Mouse (Mus musculus): ENCODE results near the gene Olfr123.

Olfr123 gene

DNA sequence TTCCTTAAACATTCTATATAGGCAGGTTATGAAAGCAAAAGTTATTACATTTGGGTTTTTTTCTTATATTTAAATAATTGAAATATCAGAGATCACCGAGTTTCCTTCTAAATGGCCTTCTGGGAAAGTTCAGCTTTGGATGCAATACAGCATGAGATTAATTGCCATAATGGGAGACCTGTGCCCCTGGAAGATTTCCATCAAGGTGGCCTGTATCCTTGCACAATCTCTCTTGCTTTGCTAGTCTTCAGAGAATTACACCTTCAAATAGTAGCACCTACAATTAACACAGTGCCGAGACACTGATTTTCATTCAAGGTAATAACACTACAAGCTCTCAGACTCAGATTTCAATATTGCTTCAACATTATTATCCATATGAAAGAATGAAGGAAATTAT is at the start of gene Olfr123:
Gene Olfr123 (plus strand): TSS at position 301 of the 400 bp plus-strand sequence.
- DNase-seq (ENCODE audit: low spot score in 2 of 2), result no peak

DNA sequence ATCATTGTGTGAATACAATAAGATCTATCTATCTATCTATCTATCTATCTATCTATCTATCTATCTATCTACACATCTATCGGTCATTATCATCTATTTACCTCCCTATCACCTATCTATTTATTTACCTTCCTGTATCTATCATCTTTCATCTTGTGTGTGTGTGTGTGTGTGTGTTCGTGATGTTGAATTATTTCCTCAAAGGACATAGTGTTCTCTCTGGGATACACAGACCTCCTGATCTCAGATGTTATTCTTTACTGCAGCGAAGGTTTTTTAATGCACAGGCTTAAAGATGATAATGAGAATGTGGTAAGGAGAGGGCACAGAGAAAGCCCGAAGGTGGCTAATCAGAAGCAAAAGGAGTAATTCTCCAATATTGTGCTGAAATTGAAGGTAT is 25.0 kb upstream of the Olfr123 start, which contains the start of gene Olfr122:
Gene Olfr122 (plus strand): TSS at position 301 of the 400 bp plus-strand sequence.
- DNase-seq (ENCODE audit: low spot score in 2 of 2), result no peak

DNA sequence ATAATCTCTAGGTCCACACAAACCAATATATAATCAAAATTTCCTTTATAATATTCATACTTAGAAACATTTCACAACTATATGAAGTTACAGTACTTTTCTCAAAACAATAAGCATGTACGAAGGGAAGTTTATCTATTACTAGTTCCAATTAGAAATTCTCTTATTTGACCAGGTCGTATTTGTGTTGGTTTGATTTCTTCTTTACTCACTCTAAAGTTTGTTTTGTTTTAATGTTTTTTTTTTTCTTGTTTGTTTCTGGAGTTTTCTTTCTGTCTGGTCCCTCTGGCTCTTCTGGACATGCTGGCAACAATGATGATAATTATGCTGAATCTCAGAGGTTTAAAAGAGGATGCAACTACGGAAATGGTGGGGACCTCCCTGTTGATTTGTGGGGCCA is 6.3 kb downstream of the Olfr123 start, which contains the start of gene Olfr124:
Gene Olfr124 (plus strand): TSS at position 301 of the 400 bp plus-strand sequence.
- DNase-seq (ENCODE audit: low spot score in 2 of 2), result no peak

DNA sequence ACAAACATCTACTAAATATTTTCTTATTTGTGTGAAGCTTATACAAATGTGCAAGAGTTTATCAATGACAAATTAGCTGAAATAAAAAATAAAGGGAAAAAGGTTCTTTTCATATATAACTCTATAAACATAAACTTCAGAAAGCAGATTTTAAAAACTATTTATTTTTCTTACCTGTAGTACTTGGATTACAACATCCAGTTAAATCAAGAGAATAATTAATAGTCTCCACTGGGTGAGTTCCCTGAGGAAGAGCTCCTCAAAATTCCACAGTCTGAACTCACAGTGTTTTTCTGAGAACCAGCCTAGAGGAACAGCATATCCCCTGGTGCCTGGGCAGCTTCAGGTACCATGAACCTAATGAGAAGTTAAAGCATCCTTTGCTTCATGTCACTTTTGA is 39.3 kb downstream of the Olfr123 start, which contains the start of gene Olfr125:
Gene Olfr125 (plus strand): TSS at position 301 of the 400 bp plus-strand sequence.
- no peak for DNase-seq (ENCODE audit: low spot score in 2 of 2)

DNA sequence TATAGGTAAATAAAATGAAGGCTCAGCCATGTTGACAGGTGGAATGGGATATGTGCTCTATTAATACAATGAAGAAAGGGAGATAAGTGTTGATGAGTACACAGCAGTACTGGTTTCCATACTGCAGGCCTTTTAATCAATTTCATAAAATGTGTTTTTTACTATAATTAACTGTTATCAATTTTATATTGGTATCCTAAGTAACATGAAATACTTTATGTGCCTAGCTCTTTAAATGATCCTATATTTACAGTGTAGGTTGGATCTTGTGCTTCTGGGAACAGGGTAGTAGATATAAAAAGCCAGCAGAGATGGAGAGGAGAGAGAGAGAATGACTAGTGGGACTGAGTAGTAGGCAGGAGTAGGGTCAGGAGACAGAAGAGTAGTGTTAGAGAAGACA is 53.9 kb downstream of the Olfr123 start, which contains the start of gene Olfr126:
Gene Olfr126 (plus strand): TSS at position 301 of the 400 bp plus-strand sequence.
- no peak for DNase-seq (ENCODE audit: low spot score in 2 of 2)

All from spleen, postnatal 14 days (tissue).